Mouse (Mus musculus): ENCODE measurements around the gene Adam33. TPM values are rescaled to one million over a fixed set of nuclear protein-coding genes. Genes with fewer than 3 reads are reported as not detected.
"Not testable (repeated sequence)": the region's sequence is repeated elsewhere in the genome, so short reads cannot be mapped to it uniquely, and the experiment has no call there.

Gene Adam33
- 1 to 10 TPM; 1.5 to 1.6 TPM for total RNA-seq (2021)

- intact Hi-C loops (cut with DNase I) = no loop called here
- peak in 1 of 2 experiments; percentile 48 for DNase-seq (ENCODE audit: extremely low spot score in 1 of 2, low spot score in 2 of 2)
These were observed at the start of gene Adam33 for GRCm38 (mm10) chr2:131063404-131063864. Adam33 (minus strand) TSS chr2:131063814.

GRCm38 (mm10) chr2:131105989-131106388 is 42.4 kb upstream of the Adam33 start:
- intact Hi-C loops (cut with DNase I) = no loop called here

DNA sequence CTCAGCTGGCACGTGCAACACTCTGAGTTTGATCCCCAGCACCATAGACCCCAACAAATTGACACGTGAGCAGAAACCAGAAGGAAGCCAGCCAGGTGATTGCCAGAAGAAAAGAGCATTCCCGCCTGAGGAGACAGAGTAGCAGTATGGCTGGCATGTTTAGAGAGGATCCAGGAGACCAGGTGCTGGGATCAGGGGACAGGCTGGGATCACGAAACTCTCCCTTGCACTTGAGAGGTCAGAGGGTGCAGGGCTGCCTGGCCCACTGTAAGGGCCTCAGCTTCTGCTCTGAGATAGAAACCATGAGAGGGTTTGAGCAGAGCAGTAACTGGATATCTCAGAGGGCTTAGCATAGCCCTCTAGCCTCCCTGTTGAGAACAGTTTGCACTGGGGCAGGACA is 41.4 kb upstream of the Adam33 start:
- intact Hi-C loops (cut with DNase I) = not testable (repeated sequence)
- DNase-seq (ENCODE audit: extremely low spot score in 1 of 2, low spot score in 2 of 2) = peak in 1 of 2 experiments; percentile 4

More at GRCm38 (mm10) chr2:131105989-131106388, 42.4 kb upstream of the Adam33 start:
- DNase-seq (ENCODE audit: extremely low spot score in 1 of 2, low spot score in 2 of 2) = peak in 1 of 2 experiments; percentile 8

DNA sequence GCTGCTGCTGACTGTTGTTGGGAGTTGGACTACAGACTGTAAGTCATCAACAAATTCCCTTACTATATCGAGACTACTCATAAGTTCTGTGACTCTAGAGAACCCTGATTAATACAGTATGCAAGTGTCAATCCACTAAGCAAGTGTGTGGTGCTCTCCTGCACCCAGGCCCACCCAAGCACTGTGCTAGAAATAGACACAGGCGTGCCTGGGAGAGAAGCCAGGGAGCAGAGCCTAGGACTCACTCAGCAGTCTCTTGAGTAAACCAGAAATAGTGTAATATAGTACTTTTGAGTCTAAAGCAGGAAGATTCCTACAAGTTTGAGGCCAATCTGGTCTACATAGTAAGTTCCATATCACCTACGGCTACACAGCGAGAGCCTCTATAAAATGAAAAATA is 40.4 kb upstream of the Adam33 start:
- intact Hi-C loops (cut with DNase I) = no loop called here
- peak in 1 of 2 experiments; percentile 21 for DNase-seq (ENCODE audit: extremely low spot score in 1 of 2, low spot score in 2 of 2)

GRCm38 (mm10) chr2:131101530-131101929 is 37.9 kb upstream of the Adam33 start:
- no peak for DNase-seq (ENCODE audit: extremely low spot score in 1 of 2, low spot score in 2 of 2)
- intact Hi-C loops (cut with DNase I) = no loop called here

- intact Hi-C loops (cut with DNase I) = loop anchor here (5.0 to 10.0 kb wide), 4 partner anchors 45 to 318 kb away; partner anchors contain the start of gene 1700037H04Rik
These were observed 33.5 kb upstream of the Adam33 start for GRCm38 (mm10) chr2:131097087-131097486.

GRCm38 (mm10) chr2:131096101-131096795 is 32.6 kb upstream of the Adam33 start:
- intact Hi-C loops (cut with DNase I) = loop anchor here (5.0 to 10.0 kb wide), 4 partner anchors 46 to 319 kb away; partner anchors contain the start of gene 1700037H04Rik
- peak in 1 of 2 experiments; percentile 68 for DNase-seq (ENCODE audit: extremely low spot score in 1 of 2, low spot score in 2 of 2)

More at GRCm38 (mm10) chr2:131097087-131097486, 33.5 kb upstream of the Adam33 start:
- no peak for DNase-seq (ENCODE audit: extremely low spot score in 1 of 2, low spot score in 2 of 2)

GRCm38 (mm10) chr2:131094823-131095222 is 31.2 kb upstream of the Adam33 start:
- intact Hi-C loops (cut with DNase I) = loop anchor here (5.0 to 10.0 kb wide), 4 partner anchors 47 to 320 kb away; partner anchors contain the start of gene 1700037H04Rik
- DNase-seq (ENCODE audit: extremely low spot score in 1 of 2, low spot score in 2 of 2) = peak; percentile 68 to 72

DNA sequence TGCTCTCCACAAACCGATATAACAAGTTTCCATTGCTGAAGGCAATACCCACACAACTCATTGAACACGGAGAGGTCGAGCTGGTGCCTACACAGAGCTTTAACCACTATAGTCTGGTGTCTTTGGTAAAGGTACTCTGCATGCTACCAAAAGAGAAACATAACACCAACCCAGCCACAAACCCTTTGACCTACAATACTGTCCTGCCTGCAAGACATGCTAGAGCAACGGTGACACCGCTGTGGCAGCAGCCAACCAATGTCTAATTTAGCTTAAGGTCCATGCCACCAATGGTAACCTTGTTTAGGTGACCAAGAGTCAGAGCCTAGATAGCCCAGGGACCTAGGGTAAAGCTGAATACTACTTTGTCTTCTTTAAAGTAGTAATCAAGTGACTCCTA is 30.0 kb upstream of the Adam33 start:
- DNase-seq (ENCODE audit: extremely low spot score in 1 of 2, low spot score in 2 of 2) = peak in 1 of 2 experiments; percentile 5
- intact Hi-C loops (cut with DNase I) = loop anchor here (10.0 kb wide), 1 partner anchor 321 kb away; no protein-coding TSS in a partner anchor

- DNase-seq (ENCODE audit: extremely low spot score in 1 of 2, low spot score in 2 of 2) = peak in 1 of 2 experiments; percentile 26
- intact Hi-C loops (cut with DNase I) = loop anchor here (10.0 kb wide), 1 partner anchor 324 kb away; no protein-coding TSS in a partner anchor
These were observed 27.2 kb upstream of the Adam33 start for GRCm38 (mm10) chr2:131090852-131091251.

GRCm38 (mm10) chr2:131089634-131090033 is 26.0 kb upstream of the Adam33 start:
- DNase-seq (ENCODE audit: extremely low spot score in 1 of 2, low spot score in 2 of 2) = peak in 1 of 2 experiments; percentile 12
- intact Hi-C loops (cut with DNase I) = loop anchor here (10.0 kb wide), 1 partner anchor 325 kb away; no protein-coding TSS in a partner anchor

DNA sequence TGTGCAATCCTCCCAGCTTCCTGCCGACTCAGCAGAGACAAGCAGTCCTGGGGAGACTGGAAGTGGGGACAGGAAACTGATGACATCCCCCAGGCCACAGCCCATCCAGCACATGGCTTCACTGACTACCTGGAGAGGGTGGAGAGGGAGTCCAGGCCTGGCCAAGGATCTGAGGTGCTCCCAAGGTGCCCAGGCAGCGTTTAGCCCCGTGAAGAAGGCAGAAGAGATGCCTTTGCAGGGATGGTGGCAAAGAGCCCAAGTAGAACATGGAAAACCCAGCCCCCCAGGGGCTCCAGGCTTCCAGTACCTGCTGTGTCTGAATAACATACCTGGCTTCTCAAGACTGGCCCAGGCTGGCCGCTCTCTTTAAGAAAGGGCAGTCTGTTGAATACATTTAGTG is 25.0 kb upstream of the Adam33 start:
- intact Hi-C loops (cut with DNase I) = no loop called here
- no peak for DNase-seq (ENCODE audit: extremely low spot score in 1 of 2, low spot score in 2 of 2)

GRCm38 (mm10) chr2:131086667-131087390 is 23.2 kb upstream of the Adam33 start, which contains the start of gene Siglec1:
Siglec1 (minus strand) TSS chr2:131086765.
- DNase-seq (ENCODE audit: extremely low spot score in 1 of 2, low spot score in 2 of 2) = no peak
- intact Hi-C loops (cut with DNase I) = no loop called here

DNA sequence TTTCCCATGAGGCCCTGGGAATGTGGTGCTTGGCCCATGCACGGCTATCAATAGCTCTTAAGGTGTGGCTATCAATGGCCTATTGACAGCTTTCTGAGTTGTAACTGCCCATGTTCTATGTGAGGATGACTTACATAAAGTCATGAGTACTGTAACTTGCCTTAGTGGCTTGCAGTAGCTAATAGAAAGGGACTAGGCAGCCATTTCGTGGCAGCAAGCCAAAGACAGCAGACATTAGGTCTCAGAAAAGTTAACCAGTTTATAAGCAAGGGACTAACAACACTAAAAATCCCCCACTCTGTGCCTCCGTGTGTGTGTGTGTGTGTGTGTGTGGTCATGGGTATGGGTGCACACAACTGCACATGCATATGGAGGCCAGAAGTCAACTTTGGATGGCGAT is 20.6 kb upstream of the Adam33 start:
- DNase-seq (ENCODE audit: extremely low spot score in 1 of 2, low spot score in 2 of 2) = no peak
- intact Hi-C loops (cut with DNase I) = no loop called here

DNA sequence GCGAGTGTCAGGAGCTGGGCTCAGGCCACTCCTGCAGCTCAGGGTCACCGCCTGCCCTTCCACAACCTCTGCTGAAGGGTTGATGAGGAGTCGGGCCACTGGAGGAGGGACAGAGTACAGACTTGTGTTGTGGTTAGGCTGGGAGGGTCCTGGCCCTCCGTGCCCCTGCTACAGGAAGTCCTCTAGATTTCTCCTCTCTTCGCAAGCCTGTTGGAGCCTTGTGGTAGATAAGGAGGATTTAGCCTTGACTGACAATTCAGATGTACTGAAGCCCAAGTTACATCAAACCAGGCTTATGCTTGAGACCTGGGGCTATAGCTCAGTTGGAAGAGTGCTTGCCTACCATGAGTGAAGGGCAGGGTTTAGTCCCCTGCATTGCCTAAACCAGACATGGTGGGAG is 16.9 kb upstream of the Adam33 start:
- intact Hi-C loops (cut with DNase I) = no loop called here
- no peak for DNase-seq (ENCODE audit: extremely low spot score in 1 of 2, low spot score in 2 of 2)

- intact Hi-C loops (cut with DNase I) = no loop called here
- DNase-seq (ENCODE audit: extremely low spot score in 1 of 2, low spot score in 2 of 2) = no peak
These were observed 8.9 kb upstream of the Adam33 start for GRCm38 (mm10) chr2:131072536-131072935.

GRCm38 (mm10) chr2:131067481-131067880 is 3.9 kb upstream of the Adam33 start:
- DNase-seq (ENCODE audit: extremely low spot score in 1 of 2, low spot score in 2 of 2) = no peak
- intact Hi-C loops (cut with DNase I) = no loop called here

- intact Hi-C loops (cut with DNase I) = no loop called here
- DNase-seq (ENCODE audit: extremely low spot score in 1 of 2, low spot score in 2 of 2) = no peak
These were observed 2.7 kb upstream of the Adam33 start for GRCm38 (mm10) chr2:131066342-131066741.

GRCm38 (mm10) chr2:131061607-131062006 is 2.0 kb downstream of the Adam33 start:
- peak in 1 of 2 experiments; percentile 20 for DNase-seq (ENCODE audit: extremely low spot score in 1 of 2, low spot score in 2 of 2)
- intact Hi-C loops (cut with DNase I) = no loop called here

Measured in left cerebral cortex, postnatal 10 days (tissue).